Mouse (Mus musculus): Measurements from ENCODE around the gene Gm4881. TPM values are rescaled to one million over a fixed set of nuclear protein-coding genes. Genes with fewer than 3 reads are reported as not detected.

Gene Gm4881
- polyA plus RNA-seq, 1 experiment = 1.6 TPM

GRCm38 (mm10) chr7:24882416-24883199 lies 61.7 kb downstream of the Gm4881 start:
- Histone ChIP-seq H3K4me1 (ENCODE audit: control insufficient read depth, insufficient read depth, low read length) (peaks cover 9% of the 10 kb centered on the region), H3K4me3 (ENCODE audit: control insufficient read depth, low read depth, low read length) (no peak overlapping the region; the same call in 1 of the 2 replicates), H3K27ac (ENCODE audit: control insufficient read depth, insufficient read depth, low read depth, low read length) (no peak overlapping the region), H3K36me3 (ENCODE audit: control insufficient read depth, insufficient read depth, low read length) (peaks cover 3% of the 10 kb centered on the region; the same call in 1 of the 2 replicates), H3K27me3 (ENCODE audit: control insufficient read depth, insufficient read depth, low read length) (no peaks in the 10 kb centered on the region)
- TF ChIP-seq CTCF (IDR thresholded peaks at IDR 0.05; ENCODE audit: control insufficient read depth, insufficient read depth, insufficient replicate concordance, low read depth, low read length) = no peak
- no peak for TF ChIP-seq POLR2A (IDR thresholded peaks at IDR 0.05; ENCODE audit: control insufficient read depth, low read depth, low read length)

- TF ChIP-seq POLR2A (IDR thresholded peaks at IDR 0.05; ENCODE audit: control insufficient read depth, low read depth, low read length) (no peak), CTCF (IDR thresholded peaks at IDR 0.05; ENCODE audit: control insufficient read depth, insufficient read depth, insufficient replicate concordance, low read depth, low read length) (no peak)
- Histone ChIP-seq H3K4me1 (ENCODE audit: control insufficient read depth, insufficient read depth, low read length) (no peaks in the 10 kb centered on the region; the same call in 1 of the 2 replicates), H3K27me3 (ENCODE audit: control insufficient read depth, insufficient read depth, low read length) (no peaks in the 10 kb centered on the region), H3K4me3 (ENCODE audit: control insufficient read depth, low read depth, low read length) (no peak overlapping the region), H3K27ac (ENCODE audit: control insufficient read depth, insufficient read depth, low read depth, low read length) (no peak overlapping the region), H3K36me3 (ENCODE audit: control insufficient read depth, insufficient read depth, low read length) (no peaks in the 10 kb centered on the region)
These were observed 64.7 kb downstream of the Gm4881 start for GRCm38 (mm10) chr7:24879620-24880019.

- H3K4me3 ChIP-seq (ENCODE audit: control insufficient read depth, low read depth, low read length) = no peak overlapping the region
- TF ChIP-seq POLR2A (IDR thresholded peaks at IDR 0.05; ENCODE audit: control insufficient read depth, low read depth, low read length) (no peak), CTCF (IDR thresholded peaks at IDR 0.05; ENCODE audit: control insufficient read depth, insufficient read depth, insufficient replicate concordance, low read depth, low read length) (no peak)
- no peak overlapping the region for H3K27ac ChIP-seq (ENCODE audit: control insufficient read depth, insufficient read depth, low read depth, low read length)
These were observed 66.7 kb downstream of the Gm4881 start for GRCm38 (mm10) chr7:24877588-24877987.

More at GRCm38 (mm10) chr7:24877588-24877987, 66.7 kb downstream of the Gm4881 start:
- H3K36me3 ChIP-seq (ENCODE audit: control insufficient read depth, insufficient read depth, low read length) = no peaks in the 10 kb centered on the region
- no peaks in the 10 kb centered on the region; the same call in 1 of the 2 replicates for H3K4me1 ChIP-seq (ENCODE audit: control insufficient read depth, insufficient read depth, low read length)
- H3K27me3 ChIP-seq (ENCODE audit: control insufficient read depth, insufficient read depth, low read length) = no peaks in the 10 kb centered on the region

Other genes starting within 250 kb of the Gm4881 start
- 97.9 and 114 TPM in 2 replicates for gene BC049730, start 235.3 kb downstream of the Gm4881 start, polyA plus RNA-seq (2012; rRNA removed)
- gene Gm4763, start 217.6 kb downstream of the Gm4881 start, polyA plus RNA-seq (2012; rRNA removed) = 57.3 and 81.2 TPM in 2 replicates
- gene Cd177, start 184.2 kb downstream of the Gm4881 start, polyA plus RNA-seq (2012; rRNA removed) = 0.65 and 0.87 TPM in 2 replicates
- gene Ceacam10, start 167.3 kb downstream of the Gm4881 start, polyA plus RNA-seq (2012; rRNA removed) = 0.38 and 63.4 TPM in 2 replicates
- 13.6 and 13.8 TPM in 2 replicates for gene Gm9844, start 82.3 kb downstream of the Gm4881 start, polyA plus RNA-seq (2012; rRNA removed)
- gene Lypd4, start 74.6 kb downstream of the Gm4881 start, polyA plus RNA-seq (2012; rRNA removed) = 909 and 952 TPM in 2 replicates
- gene Dmrtc2, start 74.4 kb downstream of the Gm4881 start, polyA plus RNA-seq (2012; rRNA removed) = 129 and 134 TPM in 2 replicates
- 122 and 150 TPM in 2 replicates for gene Rps19, start 60.1 kb downstream of the Gm4881 start, polyA plus RNA-seq (2012; rRNA removed)
- 0.15 and 0.16 TPM in 2 replicates for gene Cd79a, start 47.1 kb downstream of the Gm4881 start, polyA plus RNA-seq (2012; rRNA removed)
- gene Arhgef1, start 41.6 kb downstream of the Gm4881 start, polyA plus RNA-seq (2012; rRNA removed) = 39.6 and 40.8 TPM in 2 replicates
- gene Rabac1, start 28.3 kb upstream of the Gm4881 start, polyA plus RNA-seq (2012; rRNA removed) = 377 and 423 TPM in 2 replicates
- gene Atp1a3, start 61.5 kb upstream of the Gm4881 start, polyA plus RNA-seq (2012; rRNA removed) = 0.38 and 0.44 TPM in 2 replicates
- 83.7 and 86.7 TPM in 2 replicates for gene Grik5, start 127.9 kb upstream of the Gm4881 start, polyA plus RNA-seq (2012; rRNA removed)
- 267 and 276 TPM in 2 replicates for gene Zfp574, start 128.1 kb upstream of the Gm4881 start, polyA plus RNA-seq (2012; rRNA removed)
- gene Pou2f2, start 235.2 kb upstream of the Gm4881 start, polyA plus RNA-seq (2012; rRNA removed) = 8.3 TPM in 2 replicates